Mouse (Mus musculus): ENCODE results near the gene Gm21854. TPM values are rescaled to one million over a fixed set of nuclear protein-coding genes. Genes with fewer than 3 reads are reported as not detected.
"Not testable (repeated sequence)": the region's sequence is repeated elsewhere in the genome, so short reads cannot be mapped to it uniquely, and the experiment has no call there.

Gene Gm21854
- total RNA-seq (2014; rRNA removed) (not detected in 2 replicates), polyA plus RNA-seq (2015; fragmentation: Nextera tagmentation; extraction: Ambion mirVana) (not detected in 2 replicates)

GRCm38 (mm10) chrY:5656686-5657085 is at the start of gene Gm21854:
Gene Gm21854 (plus strand): TSS chrY:5656986.
- not testable (repeated sequence) for H3K4me1 ChIP-seq (ENCODE audit: insufficient read depth); H3K36me3 ChIP-seq (ENCODE audit: insufficient read depth); H3K9ac ChIP-seq; H3K4me2 ChIP-seq (ENCODE audit: low read depth); H3K27ac ChIP-seq (ENCODE audit: low read depth, low read length); H3K27me3 ChIP-seq (ENCODE audit: insufficient read depth, low read length); H3K4me3 ChIP-seq (ENCODE audit: low read depth, low read length); H3K9me3 ChIP-seq (ENCODE audit: low read length); DNase-seq; ATAC-seq

Other genes starting within 250 kb of the Gm21854 start
- not detected in 2 replicates for gene Gm20914, start 69.0 kb downstream of the Gm21854 start, total RNA-seq (2014; rRNA removed)
- not detected in 2 replicates for gene Gm20914, start 69.0 kb downstream of the Gm21854 start, polyA plus RNA-seq (2015; fragmentation: Nextera tagmentation; extraction: Ambion mirVana)
- gene Gm28171, start 136.4 kb downstream of the Gm21854 start, total RNA-seq (2014; rRNA removed) = not detected in 2 replicates
- not detected in 2 replicates for gene Gm28171, start 136.4 kb downstream of the Gm21854 start, polyA plus RNA-seq (2015; fragmentation: Nextera tagmentation; extraction: Ambion mirVana)

All from forebrain, postnatal 0 days (tissue).